Mouse (Mus musculus): Measurements from ENCODE around the gene Mettl6.
"Not testable (repeated sequence)": the region's sequence is repeated elsewhere in the genome, so short reads cannot be mapped to it uniquely, and the experiment has no call there.

Mettl6 gene

DNA sequence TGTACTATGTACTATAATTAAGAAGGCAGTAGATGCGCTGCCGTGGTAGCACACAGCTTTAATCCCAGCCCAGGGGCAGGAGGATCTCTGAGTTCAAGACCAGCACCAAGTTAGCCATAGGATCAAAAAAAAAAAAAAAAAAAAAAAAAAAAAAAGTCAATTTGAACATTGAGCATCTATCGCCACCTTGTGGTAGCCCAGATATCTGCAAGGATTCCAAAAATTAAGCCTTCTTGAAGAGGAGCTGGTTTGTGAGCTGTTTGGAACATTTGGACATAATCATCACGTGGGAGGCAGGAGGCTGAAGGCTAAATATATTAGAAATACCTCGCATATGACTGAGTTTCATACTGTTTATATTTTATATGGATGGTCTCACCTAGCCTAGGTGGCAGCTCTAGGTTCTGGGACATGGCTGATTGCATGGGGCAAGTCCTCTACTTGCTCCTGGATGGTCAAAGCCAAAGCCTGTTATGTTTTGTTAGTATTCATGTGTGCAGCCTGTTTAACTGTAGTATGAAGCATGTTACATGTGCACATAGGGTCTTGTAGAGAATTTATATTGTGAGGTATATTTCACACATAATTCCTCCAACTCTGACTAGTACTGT is 22.3 kb downstream of the Mettl6 start:
- DNase-seq (ENCODE audit: low read depth) = peak; percentile 54

GRCm38 (mm10) chr14:31469711-31470110 is 25.1 kb downstream of the Mettl6 start:
- no peak for DNase-seq (ENCODE audit: low read depth)

GRCm38 (mm10) chr14:31464176-31464575 is 30.7 kb downstream of the Mettl6 start:
- no peak for DNase-seq (ENCODE audit: low read depth)

DNA sequence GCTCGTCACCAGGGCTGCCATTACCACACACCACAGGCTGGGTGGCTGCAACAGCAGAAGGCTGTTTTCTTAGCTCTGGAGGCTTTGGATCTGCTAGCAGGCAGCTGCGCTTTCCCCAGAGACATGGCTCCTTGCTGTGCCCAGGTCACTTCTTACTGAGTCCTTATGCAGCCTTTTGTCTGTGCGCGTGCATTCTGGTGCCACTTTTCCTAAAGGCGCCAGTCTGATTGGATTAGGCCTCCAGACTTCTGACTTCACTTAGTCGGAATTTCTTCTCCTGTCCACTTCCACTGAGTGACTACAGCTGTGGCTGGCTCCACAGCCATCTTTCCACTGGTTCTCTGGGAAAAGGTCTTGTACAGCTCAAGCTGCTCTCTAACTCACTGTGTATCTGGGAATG is 32.0 kb downstream of the Mettl6 start:
- DNase-seq (ENCODE audit: low read depth) = no peak

GRCm38 (mm10) chr14:31462226-31462625 is 32.6 kb downstream of the Mettl6 start:
- DNase-seq (ENCODE audit: low read depth) = not testable (repeated sequence)

GRCm38 (mm10) chr14:31458006-31458405 is 36.8 kb downstream of the Mettl6 start:
- DNase-seq (ENCODE audit: low read depth) = no peak

DNA sequence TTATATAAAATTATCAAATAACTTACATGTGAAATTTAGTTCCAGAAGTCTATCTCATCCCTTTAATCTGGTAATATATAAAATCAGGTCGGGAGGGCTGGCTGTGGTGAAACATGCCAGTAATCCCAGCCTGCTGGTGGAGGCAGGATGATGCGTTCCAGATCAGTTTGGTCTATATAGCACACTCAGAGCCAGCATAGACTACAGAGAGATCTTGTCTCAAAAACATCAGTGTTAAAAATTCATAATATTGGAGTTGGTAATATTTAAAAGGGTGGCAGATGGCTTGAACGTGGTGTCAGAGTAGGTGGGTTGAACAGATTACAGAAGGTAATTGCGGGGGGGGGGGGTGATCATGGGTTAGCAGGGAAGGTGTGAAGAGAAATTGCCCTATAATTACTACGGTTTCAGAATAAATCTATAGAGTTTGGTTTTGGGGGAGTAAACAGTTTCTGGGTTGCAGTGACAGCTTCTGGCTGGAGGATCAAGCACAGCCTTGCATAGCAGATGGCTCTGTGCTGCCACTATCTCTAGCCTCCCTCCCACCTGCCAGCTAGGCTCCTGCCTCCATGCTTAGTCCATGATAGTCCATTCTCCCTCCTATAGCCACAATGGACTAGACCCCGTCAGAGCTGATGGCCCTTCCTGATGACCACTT is 38.6 kb downstream of the Mettl6 start:
- DNase-seq (ENCODE audit: low read depth) = no peak

DNA sequence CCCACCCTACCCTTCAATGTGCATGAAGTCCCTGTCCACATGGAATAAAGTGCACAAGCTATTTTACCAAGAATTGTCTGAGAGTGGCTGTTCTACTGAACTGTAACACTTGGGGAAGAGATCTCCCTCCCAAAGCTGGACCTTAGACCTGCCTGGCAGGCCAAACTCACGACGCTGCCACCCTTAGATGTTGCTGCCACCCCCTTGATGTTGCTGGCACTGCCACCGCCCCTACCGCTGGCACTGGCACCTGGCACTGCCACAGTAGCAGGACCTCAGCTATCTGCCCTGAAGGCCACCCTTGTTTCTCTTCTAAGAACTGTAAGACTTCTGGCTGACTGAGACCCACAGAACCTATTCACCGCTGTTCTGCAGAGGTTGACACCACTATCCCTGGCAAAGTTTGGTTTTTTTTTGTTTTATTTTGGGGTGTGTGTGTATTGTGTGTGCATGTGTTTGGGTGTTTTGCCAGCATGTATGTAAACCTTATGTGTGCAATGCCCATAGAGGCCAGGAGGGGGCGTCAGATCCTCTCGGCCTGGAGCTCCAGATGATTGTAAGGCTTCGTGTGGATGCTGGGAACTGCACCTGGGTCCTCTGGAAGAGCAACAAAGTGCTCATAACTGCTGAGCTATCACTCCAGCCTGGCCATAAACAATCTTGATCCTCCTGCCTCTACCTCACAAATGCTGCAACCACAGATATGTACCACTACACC is 39.8 kb downstream of the Mettl6 start:
- no peak for DNase-seq (ENCODE audit: low read depth)

DNA sequence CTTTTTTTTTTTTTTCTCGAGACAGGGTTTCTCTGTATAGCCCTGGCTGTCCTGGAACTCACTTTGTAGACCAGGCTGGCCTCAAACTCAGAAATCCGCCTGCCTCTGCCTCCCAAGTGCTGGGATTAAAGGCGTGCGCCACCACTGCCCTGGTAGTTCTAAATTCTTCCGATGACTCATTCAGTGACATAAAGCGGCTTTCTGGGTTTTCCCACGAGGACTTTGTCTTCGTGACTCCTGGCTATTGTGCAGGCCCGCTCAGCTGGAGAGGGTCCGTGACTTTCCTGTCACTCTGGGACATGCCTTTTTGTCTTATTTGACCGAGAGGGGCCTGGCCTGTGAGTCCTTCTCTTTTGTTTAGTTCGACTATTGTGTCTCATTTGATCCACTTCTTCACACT is 40.9 kb downstream of the Mettl6 start:
- not testable (repeated sequence) for DNase-seq (ENCODE audit: low read depth)

DNA sequence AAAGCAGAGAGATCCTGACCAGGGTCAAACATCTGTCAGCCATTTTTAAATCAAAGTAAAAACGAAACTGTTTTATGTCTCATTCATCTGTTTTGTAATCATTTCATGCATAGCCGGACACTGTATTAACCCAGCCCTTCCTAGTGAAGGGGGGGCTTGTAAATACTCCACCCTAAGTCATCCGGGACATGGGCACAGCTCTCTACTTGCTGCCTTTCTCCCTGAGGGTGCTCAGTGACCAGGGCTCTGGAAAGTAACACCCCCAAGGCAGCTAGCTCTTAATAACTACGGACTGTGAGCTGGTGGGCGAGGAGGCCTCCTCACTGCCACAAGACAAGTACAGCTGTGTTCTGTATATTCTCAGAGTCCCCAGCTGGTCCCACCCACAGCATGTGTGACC is 45.8 kb downstream of the Mettl6 start:
- no peak for DNase-seq (ENCODE audit: low read depth)

GRCm38 (mm10) chr14:31443616-31444015 is 51.2 kb downstream of the Mettl6 start:
- DNase-seq (ENCODE audit: low read depth) = no peak

DNA sequence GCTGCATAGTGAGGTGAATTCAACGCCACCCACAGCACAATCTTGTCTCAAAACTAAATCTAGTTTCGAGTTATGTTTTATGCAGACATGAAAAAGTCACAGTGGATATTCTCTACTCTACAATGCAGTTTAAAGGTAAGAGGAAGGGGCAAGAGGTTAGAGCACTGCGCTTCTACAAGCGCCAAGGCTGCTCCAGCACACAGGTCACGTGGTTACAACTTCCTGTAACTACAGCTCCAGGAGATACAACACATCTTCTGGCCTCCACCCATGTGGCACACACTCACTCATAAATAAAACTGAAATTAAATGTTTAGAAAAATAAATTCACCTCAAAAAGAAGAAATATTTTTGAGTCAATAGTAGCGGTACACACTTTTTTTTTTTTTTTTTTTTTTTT is 54.1 kb downstream of the Mettl6 start:
- DNase-seq (ENCODE audit: low read depth) = no peak

- DNase-seq (ENCODE audit: low read depth) = no peak
Observed at GRCm38 (mm10) chr14:31440230-31440629, 54.6 kb downstream of the Mettl6 start.

DNA sequence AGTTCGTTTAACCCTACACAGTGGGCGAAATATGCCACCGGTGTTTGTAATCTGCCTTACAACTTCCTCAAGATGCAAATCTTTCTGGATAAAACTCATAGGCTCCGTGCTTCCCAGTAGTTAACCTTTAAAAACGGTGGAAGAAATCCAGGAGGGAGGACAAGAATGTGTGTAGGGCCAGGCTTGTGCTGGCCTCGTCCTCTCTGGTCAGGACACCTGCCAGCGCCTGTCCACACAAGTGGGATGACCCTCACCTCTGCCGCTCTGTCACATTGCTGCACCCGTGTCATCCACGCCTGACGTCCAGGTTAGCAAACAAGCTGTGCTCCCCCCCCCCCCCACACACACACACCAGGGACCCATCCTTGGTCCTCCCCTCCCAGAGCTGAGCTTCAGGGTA is 55.6 kb downstream of the Mettl6 start:
- DNase-seq (ENCODE audit: low read depth) = no peak

DNA sequence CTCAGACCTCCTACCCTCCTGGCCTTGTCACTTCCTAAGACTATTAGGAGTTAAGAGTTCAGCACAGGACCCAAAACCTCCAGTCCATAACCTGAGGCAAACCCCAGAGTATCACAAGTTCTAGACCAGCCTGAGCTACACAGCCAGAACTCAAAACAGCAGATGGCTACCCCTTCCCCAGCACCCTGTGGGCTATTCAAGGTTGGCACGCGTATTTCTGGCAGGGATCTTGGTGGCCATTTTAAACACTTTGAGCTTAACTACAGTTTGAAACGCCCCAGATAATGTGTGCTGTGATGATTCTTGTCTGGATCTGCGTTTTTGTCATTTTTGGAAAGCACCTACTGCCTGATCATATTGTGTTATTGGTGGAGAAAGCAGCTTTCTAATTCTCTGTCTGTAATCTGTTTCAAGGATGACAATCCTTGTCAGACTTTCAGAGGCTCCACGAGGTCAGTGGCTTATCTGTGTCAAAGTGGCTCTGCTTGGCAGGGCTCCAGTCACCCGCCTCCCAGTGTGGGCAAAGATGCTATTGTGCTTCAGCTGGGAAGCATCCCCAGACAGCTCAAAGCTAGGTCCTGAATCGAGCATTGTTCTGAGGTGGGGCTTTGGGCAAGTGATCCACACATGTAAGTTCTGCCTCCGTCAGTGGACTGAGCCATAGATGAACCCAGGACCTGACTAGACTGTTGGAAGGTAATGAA is 56.9 kb downstream of the Mettl6 start:
- no peak for DNase-seq (ENCODE audit: low read depth)

GRCm38 (mm10) chr14:31435930-31436693 is 58.7 kb downstream of the Mettl6 start, which contains the start of gene Sh3bp5:
Sh3bp5 (minus strand) TSS chr14:31436078.
- DNase-seq (ENCODE audit: low read depth) = peak; percentile 69

- no peak for DNase-seq (ENCODE audit: low read depth)
Observed at GRCm38 (mm10) chr14:31435018-31435915, 59.6 kb downstream of the Mettl6 start.

DNA sequence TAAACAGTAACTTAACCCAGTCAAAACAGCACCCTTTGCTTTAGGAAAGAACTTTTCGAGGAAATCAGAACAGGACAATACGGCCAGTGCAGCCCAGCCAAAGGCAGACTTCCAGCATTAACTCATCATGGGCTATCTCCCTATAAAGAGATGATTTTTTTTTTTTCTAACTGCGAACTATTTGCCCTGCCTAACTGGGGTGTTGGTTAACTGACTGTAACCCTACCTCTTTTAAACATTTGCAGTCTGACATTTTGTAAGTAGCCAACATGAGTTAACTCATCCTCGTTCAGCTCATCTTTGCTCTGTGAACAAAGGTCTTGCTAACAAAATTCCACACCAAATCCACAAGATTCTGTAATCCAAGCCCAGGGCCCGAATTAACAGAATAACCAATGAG is 60.4 kb downstream of the Mettl6 start:
- DNase-seq (ENCODE audit: low read depth) = no peak

GRCm38 (mm10) chr14:31433851-31434360 is 60.9 kb downstream of the Mettl6 start:
- DNase-seq (ENCODE audit: low read depth) = no peak

- no peak for DNase-seq (ENCODE audit: low read depth)
Observed at GRCm38 (mm10) chr14:31433126-31433525, 61.7 kb downstream of the Mettl6 start.

- no peak for DNase-seq (ENCODE audit: low read depth)
Observed at GRCm38 (mm10) chr14:31432424-31432823, 62.4 kb downstream of the Mettl6 start.

Data from c-Kit-positive CD71-positive TER-119-negative erythroid progenitor cells, embryonic 14.5 days (primary cell).